In the genomic region with DNA sequence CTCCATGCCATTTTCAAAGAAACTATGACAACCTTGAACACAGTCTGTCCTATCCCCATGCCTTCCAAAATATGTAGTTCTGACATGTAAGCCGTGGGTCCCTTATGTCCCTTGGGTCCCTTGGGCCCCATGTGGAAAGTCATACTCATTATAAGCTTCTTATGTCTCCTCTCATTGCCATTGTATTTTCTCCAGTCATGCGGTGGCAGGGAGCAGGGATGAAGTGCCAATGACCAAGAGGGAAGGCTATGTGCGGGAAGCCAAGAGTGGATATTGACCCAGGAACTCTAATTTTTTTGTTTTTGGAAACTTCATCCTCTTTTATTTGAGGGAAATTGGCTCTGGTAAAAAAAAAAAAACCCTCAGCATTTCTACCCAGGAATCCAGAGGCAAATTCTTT, we compare ENCODE assay signal across 18 mouse cellular contexts.
"Had no signal": no experiment of that assay in that cellular context is flagged by ENCODE, and none has a peak within 500 bp of the region (broad histone marks: within the 10 kb centered on the region; RNA-seq: fewer than 3 reads in every experiment).

No protein-coding gene starts in this region.

- H3K9me3 ChIP-seq: liver, embryonic 12.5 days; midbrain, embryonic 10.5 days; midbrain, embryonic 13.5 days; neural tube, embryonic 13.5 days; neural tube, embryonic 15.5 days; stomach, embryonic 15.5 days had no signal

- H3K4me3 ChIP-seq: liver, embryonic 12.5 days; midbrain, embryonic 10.5 days; midbrain, embryonic 13.5 days; myocyte; neural tube, embryonic 13.5 days; neural tube, embryonic 15.5 days; stomach, embryonic 15.5 days had no signal

- H3K4me2 ChIP-seq: liver, embryonic 12.5 days; midbrain, embryonic 13.5 days; neural tube, embryonic 13.5 days; neural tube, embryonic 15.5 days; stomach, embryonic 15.5 days had no signal

- H3K27me3 ChIP-seq: liver, embryonic 12.5 days; midbrain, embryonic 13.5 days; neural tube, embryonic 13.5 days; neural tube, embryonic 15.5 days; stomach, embryonic 15.5 days had no signal

- ATAC-seq: liver, embryonic 12.5 days; midbrain, embryonic 13.5 days; midbrain, embryonic 16.5 days had no signal

- H3K36me3 ChIP-seq: liver, embryonic 12.5 days; midbrain, embryonic 10.5 days; midbrain, embryonic 13.5 days; neural tube, embryonic 13.5 days; stomach, embryonic 15.5 days had no signal

- H3K9ac ChIP-seq: liver, embryonic 12.5 days; liver, embryonic 14.5 days; midbrain, embryonic 13.5 days; neural tube, embryonic 13.5 days; neural tube, embryonic 15.5 days; stomach, embryonic 15.5 days had no signal

- DNase-seq: retina, postnatal 1 day; right cerebral cortex, adult 18-20 months; right cerebral cortex, postnatal 25 days; right cerebral cortex, postnatal 4 days; spleen, adult 18-20 months; thymus, adult 2 months; thymus, postnatal 25 days; thymus, postnatal 4 days had no signal

- H3K4me1 ChIP-seq: liver, embryonic 12.5 days; midbrain, embryonic 10.5 days; midbrain, embryonic 13.5 days; neural tube, embryonic 13.5 days; neural tube, embryonic 15.5 days; stomach, embryonic 15.5 days had no signal

- H3K27ac ChIP-seq: liver, embryonic 12.5 days; liver, embryonic 14.5 days; midbrain, embryonic 10.5 days; midbrain, embryonic 13.5 days; neural tube, embryonic 13.5 days; neural tube, embryonic 15.5 days; stomach, embryonic 15.5 days; stomach, postnatal 0 days had no signal
